Mouse (Mus musculus) small intestine, adult 2 months (tissue): Measurements from ENCODE around the gene Eif4a2.
"Not testable (repeated sequence)": the region's sequence is repeated elsewhere in the genome, so short reads cannot be mapped to it uniquely, and the experiment has no call there.

Experiments used
- CTCF ChIP-seq: fragments of 200-500 bp; IDR thresholded peaks from 2 replicates; pipeline ENCODE4 v1.5.1; 2012; ENCODE audit warnings: low read depth, mild to moderate bottlenecking, control low read depth, inconsistent platforms, low read length, moderate library complexity, mixed read lengths; ENCODE audit not compliant: insufficient replicate concordance, insufficient read length; ENCODE audit errors: extremely low read depth
- POLR2A ChIP-seq: fragments of 200-500 bp; IDR thresholded peaks from 2 replicates; pipeline ENCODE4 v1.6.1; 2012; ENCODE audit warnings: low read depth, mild to moderate bottlenecking, control low read depth, inconsistent platforms, low read length, moderate library complexity

GRCm38 (mm10) chr16:23091345-23091744 is 15.9 kb upstream of the Eif4a2 start:
- not testable (repeated sequence) for TF ChIP-seq POLR2A, CTCF
